Mouse (Mus musculus) erythroblast, embryonic 14.5 days (primary cell): ENCODE measurements around the gene Pyroxd1.

Experiments
- GATA1 ChIP-seq: IDR thresholded peaks from 2 replicates; pipeline ENCODE4 v1.6.1; 2012; ENCODE audit warnings: low read length, inconsistent platforms, mixed read lengths
- TAL1 ChIP-seq: IDR thresholded peaks from 3 replicates; pipeline ENCODE4 v1.6.1; 2012; ENCODE audit warnings: low read length, inconsistent platforms, mixed read lengths

DNA sequence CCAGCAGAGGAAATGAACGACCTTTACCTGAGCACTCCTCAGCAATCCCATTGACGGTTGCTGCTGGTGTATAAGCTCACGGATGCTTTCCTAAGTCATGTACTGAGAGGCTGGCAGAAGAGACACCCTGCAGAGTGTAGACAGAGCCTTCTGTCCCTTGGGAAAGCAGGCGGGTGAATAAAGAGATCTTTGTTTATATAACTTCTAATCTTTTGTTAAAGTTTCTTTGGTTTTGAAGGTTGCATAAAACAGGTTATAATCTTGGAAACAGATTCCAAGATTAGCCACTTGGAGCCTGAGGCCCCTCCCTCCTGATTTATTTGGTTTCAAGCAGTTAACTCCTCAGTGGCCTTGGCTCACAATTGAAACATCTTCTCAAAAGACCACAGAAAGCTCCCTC lies 22.6 kb upstream of the Pyroxd1 start, which contains the start of gene Slco1a5:
- no peak for TF ChIP-seq TAL1
- no peak for TF ChIP-seq GATA1
